Mouse (Mus musculus): Measurements from ENCODE around the gene Exoc7. TPM values are rescaled to one million over a fixed set of nuclear protein-coding genes. Genes with fewer than 3 reads are reported as not detected.

Gene Exoc7
- total RNA-seq, 2 experiments from 2014 or later, result 85.0 to 87.2 TPM

DNA sequence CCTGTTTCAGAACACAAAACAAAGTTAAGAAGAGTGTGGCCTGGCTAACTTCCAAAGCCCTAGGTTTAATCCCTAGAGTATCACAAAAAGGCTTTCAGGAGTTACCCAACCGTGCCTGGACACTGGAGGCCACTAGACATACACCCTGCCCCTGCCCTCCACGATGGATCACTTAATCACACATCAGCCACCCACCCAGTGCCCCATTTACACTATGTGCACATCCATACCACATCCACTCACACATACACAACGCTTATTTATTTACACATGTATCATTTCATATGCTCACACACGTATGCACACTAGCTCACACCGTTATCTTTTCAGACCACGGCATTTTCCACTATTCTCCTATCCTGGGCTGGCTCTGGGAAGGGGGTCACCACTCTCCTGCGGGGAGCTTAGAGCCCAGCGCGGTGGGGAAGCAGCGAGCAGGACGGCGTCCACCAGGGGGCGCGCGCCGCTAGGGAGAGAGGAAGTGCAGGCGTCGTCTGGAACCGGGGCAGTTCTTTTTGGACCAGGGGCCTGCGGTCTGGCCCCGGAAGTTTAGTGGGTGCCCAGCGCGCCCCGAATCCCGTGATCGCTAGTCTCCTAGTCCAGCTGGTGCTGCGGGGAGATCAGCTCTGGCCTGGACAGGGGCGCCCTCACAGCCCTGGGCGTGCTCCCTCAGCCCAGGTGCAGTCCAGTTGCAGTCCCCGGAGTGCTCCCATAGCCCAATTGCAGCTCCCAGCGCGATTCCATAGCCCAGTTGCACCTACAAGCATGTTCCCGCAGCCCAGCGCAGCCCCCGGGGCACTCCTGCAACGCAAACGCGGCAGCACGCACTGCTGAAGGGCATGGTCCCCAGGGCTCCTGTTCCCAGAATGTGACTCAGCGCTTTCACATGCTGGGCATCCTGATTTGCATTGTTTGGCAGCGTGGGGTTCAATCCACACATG is 12.0 kb upstream of the Exoc7 start:
- DNase-seq (ENCODE audit: extremely low spot score in 1 of 2, low spot score in 1 of 2), result peak; percentile 95 to 98

GRCm38 (mm10) chr11:116312359-116312758 is 5.3 kb upstream of the Exoc7 start:
- DNase-seq (ENCODE audit: extremely low spot score in 1 of 2, low spot score in 1 of 2), result no peak

GRCm38 (mm10) chr11:116311169-116311568 is 4.1 kb upstream of the Exoc7 start:
- no peak for DNase-seq (ENCODE audit: extremely low spot score in 1 of 2, low spot score in 1 of 2)

GRCm38 (mm10) chr11:116309601-116310000 is 2.6 kb upstream of the Exoc7 start:
- no peak for DNase-seq (ENCODE audit: extremely low spot score in 1 of 2, low spot score in 1 of 2)

GRCm38 (mm10) chr11:116307762-116308531 is 914 bp upstream of the Exoc7 start:
- no peak for DNase-seq (ENCODE audit: extremely low spot score in 1 of 2, low spot score in 1 of 2)

DNA sequence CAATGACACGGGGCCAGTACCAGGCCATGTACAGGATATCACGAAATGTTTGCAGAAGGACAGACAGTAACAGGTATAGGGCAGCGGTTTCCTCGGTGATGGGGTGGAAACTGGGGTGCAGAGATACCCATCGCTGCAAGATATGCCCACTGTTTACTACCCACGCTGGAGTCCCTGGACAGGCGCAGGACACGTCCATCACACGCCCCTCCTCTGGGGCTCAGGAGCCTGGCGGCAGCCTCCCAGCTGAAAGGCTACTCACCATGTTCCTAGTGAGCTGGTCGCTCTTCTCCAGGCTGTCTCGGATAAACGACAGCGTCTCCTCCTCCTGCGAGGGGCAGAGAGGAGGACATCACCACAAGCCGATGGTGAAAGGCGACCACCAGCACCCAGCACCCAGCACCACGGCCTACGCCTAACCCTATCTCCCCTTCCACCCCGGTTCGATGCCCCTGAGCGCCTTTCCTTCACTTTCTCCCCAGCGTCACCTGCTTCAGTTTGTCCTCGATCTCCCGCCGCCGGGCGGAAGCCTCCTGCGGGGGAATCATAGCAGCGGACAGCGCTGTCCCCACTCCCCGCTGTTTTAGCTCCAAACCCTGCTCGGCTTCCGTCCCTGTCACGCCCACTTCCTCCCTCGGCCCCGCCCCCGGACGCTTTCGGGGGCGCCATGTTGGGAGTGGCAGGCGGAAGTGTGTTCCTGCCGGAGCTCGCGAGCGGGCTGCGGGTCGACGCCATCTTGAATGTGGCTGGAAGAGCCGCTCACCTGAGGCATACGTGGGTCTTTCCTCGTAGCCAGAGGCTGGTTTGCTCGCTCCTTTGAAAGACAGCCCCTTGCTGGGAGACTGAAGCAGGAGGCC is 679 bp downstream of the Exoc7 start:
- DNase-seq (ENCODE audit: extremely low spot score in 1 of 2, low spot score in 1 of 2), result peak; percentile 80 to 85

DNA sequence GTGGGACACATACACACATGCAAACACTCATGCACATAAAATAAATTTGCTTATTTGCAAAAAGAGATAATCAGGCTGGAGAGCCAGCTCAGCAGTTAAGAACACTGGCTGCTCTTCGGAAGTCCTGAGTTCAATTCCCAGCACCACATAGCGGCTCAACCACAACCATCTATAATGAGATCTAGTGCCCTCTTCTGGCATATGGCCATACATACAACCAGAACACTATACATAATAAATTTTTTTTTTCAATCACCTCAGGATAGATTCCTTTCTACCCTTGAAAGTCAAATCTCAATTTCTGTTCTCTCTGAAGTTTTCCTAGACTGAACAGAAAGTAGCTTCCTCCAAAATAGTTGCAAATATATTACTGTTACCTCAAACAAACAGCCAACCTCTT is 1.6 kb downstream of the Exoc7 start:
- no peak for DNase-seq (ENCODE audit: extremely low spot score in 1 of 2, low spot score in 1 of 2)

DNA sequence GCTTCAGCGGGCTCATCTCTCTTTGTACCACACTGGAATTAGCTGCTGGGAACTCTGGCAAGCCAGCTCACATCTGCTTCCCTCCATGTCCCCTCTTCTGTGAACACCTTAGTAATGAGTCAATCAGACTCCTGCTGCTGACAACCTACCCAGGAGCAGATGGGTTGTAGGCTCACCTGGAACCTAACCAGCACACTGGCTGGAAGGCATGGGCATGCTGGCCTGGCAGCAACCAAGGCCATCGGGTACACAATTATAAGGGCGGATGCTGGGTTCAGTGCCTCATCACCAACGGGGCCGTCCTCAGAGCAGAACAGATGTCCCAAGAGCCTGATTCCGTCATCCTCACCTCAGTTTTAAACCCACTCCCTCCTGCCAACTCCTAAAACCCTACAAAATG is 8.4 kb downstream of the Exoc7 start:
- DNase-seq (ENCODE audit: extremely low spot score in 1 of 2, low spot score in 1 of 2), result no peak

DNA sequence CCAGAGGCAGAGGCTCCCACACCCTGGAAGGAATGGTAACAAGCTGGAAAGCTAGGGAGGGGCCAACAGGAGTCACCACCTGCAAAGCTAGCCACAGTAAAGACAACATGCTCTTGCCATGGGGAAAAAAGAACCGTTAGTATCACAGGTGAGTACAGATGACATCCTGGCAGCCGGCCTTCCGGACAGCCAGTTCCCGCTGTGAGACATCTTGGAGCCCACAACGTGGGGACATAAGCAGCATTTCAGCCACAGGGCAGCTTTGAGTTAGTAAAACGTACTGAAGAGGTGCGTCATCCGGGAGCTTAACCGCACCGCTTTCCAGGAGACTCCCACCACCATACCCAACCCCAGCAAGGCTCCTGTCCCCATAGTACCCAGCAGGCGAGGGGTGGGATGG is 8.8 kb downstream of the Exoc7 start:
- DNase-seq (ENCODE audit: extremely low spot score in 1 of 2, low spot score in 1 of 2), result no peak

- DNase-seq (ENCODE audit: extremely low spot score in 1 of 2, low spot score in 1 of 2), result no peak
Measured at GRCm38 (mm10) chr11:116297017-116297416, 10.0 kb downstream of the Exoc7 start.

- no peak for DNase-seq (ENCODE audit: extremely low spot score in 1 of 2, low spot score in 1 of 2)
Measured at GRCm38 (mm10) chr11:116296191-116296734, 10.8 kb downstream of the Exoc7 start.

DNA sequence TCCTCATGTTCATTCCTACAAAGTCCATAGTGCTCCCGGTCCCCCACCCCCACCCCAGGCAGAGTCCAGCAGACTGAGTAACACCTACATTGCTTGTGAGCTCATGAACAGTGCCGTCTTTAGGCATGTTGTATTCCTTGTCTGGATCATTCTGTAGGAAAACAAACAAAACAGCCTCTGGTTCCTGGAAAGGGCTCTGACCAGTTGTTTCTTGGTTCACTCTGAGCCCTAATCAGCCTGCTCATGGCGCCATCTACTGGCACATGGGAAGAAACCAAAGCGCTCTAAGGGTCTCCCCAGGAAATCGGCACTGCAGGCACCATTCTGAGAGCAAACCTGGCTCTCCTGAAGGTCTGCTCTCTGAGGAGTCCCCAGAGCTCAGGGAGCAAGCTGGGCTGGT is 12.7 kb downstream of the Exoc7 start:
- peak in 1 of 2 experiments; percentile 57 for DNase-seq (ENCODE audit: extremely low spot score in 1 of 2, low spot score in 1 of 2)

GRCm38 (mm10) chr11:116293538-116294137 is 13.4 kb downstream of the Exoc7 start:
- no peak for DNase-seq (ENCODE audit: extremely low spot score in 1 of 2, low spot score in 1 of 2)

DNA sequence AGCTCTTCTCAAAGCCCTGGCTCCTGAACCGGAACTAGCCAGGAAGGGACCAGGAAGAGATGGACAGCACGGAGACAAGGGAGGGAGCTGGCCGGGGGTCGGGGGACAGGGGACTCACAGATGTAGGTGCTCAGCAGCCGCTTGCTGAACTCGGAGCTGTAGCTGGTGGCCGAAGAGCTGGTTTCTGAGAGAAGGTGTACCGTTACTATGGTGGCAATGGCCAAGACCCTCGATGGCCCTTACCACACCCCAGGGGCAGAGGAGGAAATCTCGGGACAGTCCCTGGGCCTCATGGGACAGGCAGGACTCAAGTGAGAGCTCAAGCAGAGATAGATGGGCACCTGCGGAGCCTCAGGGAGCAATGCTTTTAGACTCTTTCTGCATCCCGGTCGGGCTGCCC is 14.6 kb downstream of the Exoc7 start:
- no peak for DNase-seq (ENCODE audit: extremely low spot score in 1 of 2, low spot score in 1 of 2)

DNA sequence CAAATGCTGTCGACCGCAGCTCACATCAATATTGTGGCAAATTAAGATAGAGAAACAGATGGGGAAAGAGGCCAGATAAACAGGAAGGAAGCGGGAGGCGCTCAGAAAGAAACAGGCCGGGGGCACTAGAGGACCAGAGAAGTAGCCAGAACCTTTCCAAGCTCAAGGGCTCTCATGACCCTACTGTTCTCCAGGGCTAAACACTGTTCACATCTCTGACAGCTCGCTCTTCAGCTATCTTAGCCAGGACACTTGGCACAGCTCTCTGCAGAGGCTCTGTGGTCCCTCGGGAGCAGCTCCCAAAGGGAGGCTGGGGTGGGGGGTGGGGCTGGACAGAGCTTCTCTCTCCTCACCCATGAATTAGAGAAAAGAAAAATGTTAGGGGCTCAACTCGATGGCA is 16.5 kb downstream of the Exoc7 start:
- no peak for DNase-seq (ENCODE audit: extremely low spot score in 1 of 2, low spot score in 1 of 2)

- DNase-seq (ENCODE audit: extremely low spot score in 1 of 2, low spot score in 1 of 2), result no peak
Measured at GRCm38 (mm10) chr11:116287351-116287750, 19.7 kb downstream of the Exoc7 start.

GRCm38 (mm10) chr11:116285770-116286191 is 21.3 kb downstream of the Exoc7 start:
- no peak for DNase-seq (ENCODE audit: extremely low spot score in 1 of 2, low spot score in 1 of 2)

GRCm38 (mm10) chr11:116283982-116284381 is 23.1 kb downstream of the Exoc7 start:
- no peak for DNase-seq (ENCODE audit: extremely low spot score in 1 of 2, low spot score in 1 of 2)

DNA sequence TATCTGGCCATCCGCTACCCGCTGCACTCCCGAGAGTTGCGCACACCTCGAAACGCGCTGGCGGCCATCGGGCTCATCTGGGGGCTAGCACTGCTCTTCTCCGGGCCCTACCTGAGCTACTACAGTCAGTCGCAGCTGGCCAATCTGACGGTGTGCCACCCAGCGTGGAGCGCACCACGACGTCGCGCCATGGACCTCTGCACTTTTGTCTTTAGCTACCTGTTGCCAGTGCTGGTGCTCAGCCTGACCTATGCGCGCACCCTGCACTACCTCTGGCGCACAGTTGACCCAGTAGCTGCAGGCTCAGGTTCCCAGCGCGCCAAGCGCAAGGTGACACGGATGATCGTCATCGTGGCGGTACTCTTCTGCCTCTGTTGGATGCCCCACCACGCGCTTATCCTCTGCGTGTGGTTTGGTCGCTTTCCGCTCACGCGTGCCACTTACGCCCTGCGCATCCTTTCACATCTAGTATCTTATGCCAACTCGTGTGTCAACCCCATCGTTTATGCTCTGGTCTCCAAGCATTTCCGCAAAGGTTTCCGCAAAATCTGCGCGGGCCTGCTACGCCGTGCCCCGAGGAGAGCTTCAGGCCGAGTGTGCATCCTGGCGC is 24.0 kb downstream of the Exoc7 start:
- no peak for DNase-seq (ENCODE audit: extremely low spot score in 1 of 2, low spot score in 1 of 2)

Measured in layer of hippocampus, postnatal 25 days (tissue).